Mouse (Mus musculus): ENCODE results near the gene 2810021J22Rik. TPM values are rescaled to one million over a fixed set of nuclear protein-coding genes. Genes with fewer than 3 reads are reported as not detected.
A peak's percentile ranks its signal among the peaks of the same experiment; 100 is the strongest.

Gene 2810021J22Rik
- polyA plus RNA-seq, 1 experiment, result 4.0 TPM

GRCm38 (mm10) chr11:58914461-58915028, 47.5 kb downstream of the 2810021J22Rik start:
- Histone ChIP-seq H3K4me3 (ENCODE audit: extremely low read depth, insufficient read depth, insufficient read length) (peak overlapping the region; percentile 50; the same call in 1 of the 2 replicates), H3K27ac (ENCODE audit: insufficient read depth, low read length) (peak overlapping the region; percentile 39; the same call in 1 of the 2 replicates), H3K4me1 (ENCODE audit: control insufficient read depth, insufficient read depth, insufficient read length) (0 out of 2 replicates have a peak, but pooled peaks cover 2% of the 10 kb centered on the region), H3K27me3 (ENCODE audit: control insufficient read depth, insufficient read depth, low read length) (no peaks in the 10 kb centered on the region), H3K36me3 (ENCODE audit: control insufficient read depth, insufficient read depth, low read length) (no peaks in the 10 kb centered on the region)
- 13% methylated on average over 17 of the region's 17 CpGs for WGBS
- no peak for DNase-seq (ENCODE audit: low read depth in 1 of 2, low spot score in 2 of 2)
- TF ChIP-seq CTCF (IDR thresholded peaks at IDR 0.05; ENCODE audit: extremely low read depth, insufficient read depth, insufficient read length, insufficient replicate concordance) (peak; percentile 20; the same call in 1 of the 2 replicates), POLR2A (IDR thresholded peaks at IDR 0.05; ENCODE audit: low read depth, low read length) (no peak)

GRCm38 (mm10) chr11:58916879-58917744, 50.1 kb downstream of the 2810021J22Rik start:
- peak overlapping the region; percentile 56; the same call in 1 of the 2 replicates for H3K27ac ChIP-seq (ENCODE audit: insufficient read depth, low read length)
- DNase-seq (ENCODE audit: low read depth in 1 of 2, low spot score in 2 of 2), result peak; percentile 47 to 51

GRCm38 (mm10) chr11:58917745-58918366, 50.8 kb downstream of the 2810021J22Rik start, which contains the start of gene Btnl10:
TSS of gene Btnl10 (plus strand) at chr11:58917908.
- Histone ChIP-seq H3K4me3 (ENCODE audit: extremely low read depth, insufficient read depth, insufficient read length) (peak within 1 kb of the TSS; percentile 42), H3K27me3 (ENCODE audit: control insufficient read depth, insufficient read depth, low read length) (no peaks in the 10 kb centered on the region), H3K36me3 (ENCODE audit: control insufficient read depth, insufficient read depth, low read length) (no peaks in the 10 kb centered on the region), H3K27ac (ENCODE audit: insufficient read depth, low read length) (peak within 1 kb of the TSS; percentile 56; the same call in 1 of the 2 replicates), H3K4me1 (ENCODE audit: control insufficient read depth, insufficient read depth, insufficient read length) (0 out of 2 replicates have a peak, but pooled peaks cover 2% of the 10 kb centered on the region)
- WGBS, result 82% methylated on average over 12 of the region's 12 CpGs
- DNase-seq (ENCODE audit: low read depth in 1 of 2, low spot score in 2 of 2), result no peak
- no peak for TF ChIP-seq POLR2A (IDR thresholded peaks at IDR 0.05; ENCODE audit: low read depth, low read length)
- TF ChIP-seq CTCF (IDR thresholded peaks at IDR 0.05; ENCODE audit: extremely low read depth, insufficient read depth, insufficient read length, insufficient replicate concordance), result no peak

More at GRCm38 (mm10) chr11:58916879-58917744, 50.1 kb downstream of the 2810021J22Rik start:
- Histone ChIP-seq H3K4me3 (ENCODE audit: extremely low read depth, insufficient read depth, insufficient read length) (no peak overlapping the region), H3K36me3 (ENCODE audit: control insufficient read depth, insufficient read depth, low read length) (no peaks in the 10 kb centered on the region), H3K4me1 (ENCODE audit: control insufficient read depth, insufficient read depth, insufficient read length) (0 out of 2 replicates have a peak, but pooled peaks cover 2% of the 10 kb centered on the region), H3K27me3 (ENCODE audit: control insufficient read depth, insufficient read depth, low read length) (no peaks in the 10 kb centered on the region)
- TF ChIP-seq POLR2A (IDR thresholded peaks at IDR 0.05; ENCODE audit: low read depth, low read length) (no peak), CTCF (IDR thresholded peaks at IDR 0.05; ENCODE audit: extremely low read depth, insufficient read depth, insufficient read length, insufficient replicate concordance) (peak; percentile 30; the same call in 1 of the 2 replicates)
- WGBS, result 50% methylated on average over 14 of the region's 14 CpGs

GRCm38 (mm10) chr11:58918759-58919158, 51.7 kb downstream of the 2810021J22Rik start:
- peak overlapping the region; percentile 42 for H3K4me3 ChIP-seq (ENCODE audit: extremely low read depth, insufficient read depth, insufficient read length)
- WGBS, result 78% methylated on average over 5 of the region's 5 CpGs
- no peaks in the 10 kb centered on the region for H3K36me3 ChIP-seq (ENCODE audit: control insufficient read depth, insufficient read depth, low read length)
- no peaks in the 10 kb centered on the region for H3K27me3 ChIP-seq (ENCODE audit: control insufficient read depth, insufficient read depth, low read length)
- H3K4me1 ChIP-seq (ENCODE audit: control insufficient read depth, insufficient read depth, insufficient read length), result 0 out of 2 replicates have a peak, but pooled peaks cover 2% of the 10 kb centered on the region
- TF ChIP-seq CTCF (IDR thresholded peaks at IDR 0.05; ENCODE audit: extremely low read depth, insufficient read depth, insufficient read length, insufficient replicate concordance) (no peak), POLR2A (IDR thresholded peaks at IDR 0.05; ENCODE audit: low read depth, low read length) (no peak)
- H3K27ac ChIP-seq (ENCODE audit: insufficient read depth, low read length), result no peak overlapping the region; the same call in 1 of the 2 replicates
- DNase-seq (ENCODE audit: low read depth in 1 of 2, low spot score in 2 of 2), result no peak

- Histone ChIP-seq H3K36me3 (ENCODE audit: control insufficient read depth, insufficient read depth, low read length) (no peaks in the 10 kb centered on the region), H3K27me3 (ENCODE audit: control insufficient read depth, insufficient read depth, low read length) (no peaks in the 10 kb centered on the region), H3K4me3 (ENCODE audit: extremely low read depth, insufficient read depth, insufficient read length) (no peak overlapping the region), H3K27ac (ENCODE audit: insufficient read depth, low read length) (no peak overlapping the region), H3K4me1 (ENCODE audit: control insufficient read depth, insufficient read depth, insufficient read length) (no peaks in the 10 kb centered on the region)
- TF ChIP-seq POLR2A (IDR thresholded peaks at IDR 0.05; ENCODE audit: low read depth, low read length) (no peak), CTCF (IDR thresholded peaks at IDR 0.05; ENCODE audit: extremely low read depth, insufficient read depth, insufficient read length, insufficient replicate concordance) (no peak)
- WGBS, result 87% methylated on average over 9 of the region's 9 CpGs
- DNase-seq (ENCODE audit: low read depth in 1 of 2, low spot score in 2 of 2), result no peak
Observed at GRCm38 (mm10) chr11:58922420-58922819, 55.4 kb downstream of the 2810021J22Rik start.

GRCm38 (mm10) chr11:58926651-58927050, 59.6 kb downstream of the 2810021J22Rik start:
- no peak for TF ChIP-seq POLR2A (IDR thresholded peaks at IDR 0.05; ENCODE audit: low read depth, low read length)
- TF ChIP-seq CTCF (IDR thresholded peaks at IDR 0.05; ENCODE audit: extremely low read depth, insufficient read depth, insufficient read length, insufficient replicate concordance), result no peak
- Histone ChIP-seq H3K27me3 (ENCODE audit: control insufficient read depth, insufficient read depth, low read length) (no peaks in the 10 kb centered on the region), H3K4me3 (ENCODE audit: extremely low read depth, insufficient read depth, insufficient read length) (no peak overlapping the region), H3K36me3 (ENCODE audit: control insufficient read depth, insufficient read depth, low read length) (no peaks in the 10 kb centered on the region), H3K4me1 (ENCODE audit: control insufficient read depth, insufficient read depth, insufficient read length) (0 out of 2 replicates have a peak, but pooled peaks cover 2% of the 10 kb centered on the region), H3K27ac (ENCODE audit: insufficient read depth, low read length) (no peak overlapping the region)
- DNase-seq (ENCODE audit: low read depth in 1 of 2, low spot score in 2 of 2), result no peak
- 96% methylated on average over 2 of the region's 3 CpGs for WGBS

Data from spleen, adult 2 months (tissue).